Mouse (Mus musculus) kidney, adult 18-20 months (tissue): ENCODE measurements at regions not wholly inside any gene's neighbourhood (a gene's known extent, or its start where the extent isn't known, plus 50 kb on each side); places are given as distances from the start of the nearest gene placed in this dataset.

Experiments
- DNase-seq: peaks from one replicate; pipeline ENCODE4 v3.0.0; 2021

- no peak for DNase-seq
These were observed 244.6 kb upstream of the Fn1 start for GRCm38 (mm10) chr1:71897464-71898051.

GRCm38 (mm10) chr1:71896141-71896725 is 243.2 kb upstream of the Fn1 start:
- no peak for DNase-seq

- no peak for DNase-seq
These were observed 240.6 kb upstream of the Fn1 start for GRCm38 (mm10) chr1:71893636-71894035.

GRCm38 (mm10) chr1:71887809-71888208 is 234.8 kb upstream of the Fn1 start:
- no peak for DNase-seq

GRCm38 (mm10) chr1:71886903-71887302 is 233.9 kb upstream of the Fn1 start:
- DNase-seq, result peak; percentile 52

GRCm38 (mm10) chr1:71886233-71886632 is 233.2 kb upstream of the Fn1 start:
- DNase-seq, result no peak

GRCm38 (mm10) chr1:71881851-71882250 is 228.9 kb upstream of the Fn1 start:
- no peak for DNase-seq

GRCm38 (mm10) chr1:71881191-71881590 is 228.2 kb upstream of the Fn1 start:
- DNase-seq, result no peak

- no peak for DNase-seq
These were observed 227.5 kb upstream of the Fn1 start for GRCm38 (mm10) chr1:71880480-71880879.

- DNase-seq, result no peak
These were observed 223.9 kb upstream of the Fn1 start for GRCm38 (mm10) chr1:71876712-71877401.

GRCm38 (mm10) chr1:71874037-71874436 is 221.0 kb upstream of the Fn1 start:
- no peak for DNase-seq

GRCm38 (mm10) chr1:71865670-71866069 is 212.7 kb upstream of the Fn1 start:
- no peak for DNase-seq

- no peak for DNase-seq
These were observed 211.7 kb upstream of the Fn1 start for GRCm38 (mm10) chr1:71864749-71865148.

- no peak for DNase-seq
These were observed 200.2 kb upstream of the Fn1 start for GRCm38 (mm10) chr1:71853212-71853611.

GRCm38 (mm10) chr1:71851268-71851667 is 198.3 kb upstream of the Fn1 start:
- DNase-seq, result no peak

- DNase-seq, result no peak
These were observed 195.7 kb upstream of the Fn1 start for GRCm38 (mm10) chr1:71848656-71849055.

GRCm38 (mm10) chr1:71844938-71845685 is 192.1 kb upstream of the Fn1 start:
- peak; percentile 24 for DNase-seq

- no peak for DNase-seq
These were observed 184.8 kb upstream of the Fn1 start for GRCm38 (mm10) chr1:71837764-71838163.

- peak; percentile 27 for DNase-seq
These were observed 184.1 kb upstream of the Fn1 start for GRCm38 (mm10) chr1:71837039-71837648.

GRCm38 (mm10) chr1:71830379-71830778 is 177.4 kb upstream of the Fn1 start:
- DNase-seq, result no peak

GRCm38 (mm10) chr1:71824410-71824809 is 171.4 kb upstream of the Fn1 start:
- DNase-seq, result no peak

- DNase-seq, result no peak
These were observed 169.1 kb upstream of the Fn1 start for GRCm38 (mm10) chr1:71822123-71822522.

- DNase-seq, result no peak
These were observed 168.1 kb upstream of the Fn1 start for GRCm38 (mm10) chr1:71821099-71821498.
